Mouse (Mus musculus) heart, embryonic 14.5 days (tissue): Measurements from ENCODE around the gene Ift43. TPM values are rescaled to one million over a fixed set of nuclear protein-coding genes. Genes with fewer than 3 reads are reported as not detected.

ENCODE experiments used
- ATAC-seq: fragments of 200-750 bp; cut with Nextera tagmentation; 2 replicates; pipeline ENCODE4 v1.8.0; 2017; ENCODE audit warnings: low read depth, moderate TSS enrichment; ENCODE audit not compliant: insufficient number of reproducible peaks, insufficient read depth, low FRiP score
- H3K27ac ChIP-seq, 2 experiments: fragments of 200-500 bp in 1 of 2; fragments of 300-500 bp in 1 of 2; sonication (generic) in 1 of 2; replicated peaks in 1 of 2; 2 replicates each; pipeline ENCODE4 v1.5.1; 2012 to 2014; ENCODE audit warnings: low read depth in 2 of 2, low read length in 2 of 2, control low read depth in 1 of 2, mild to moderate bottlenecking in 1 of 2, mixed read lengths in 1 of 2; ENCODE audit not compliant: control insufficient read depth in 1 of 2, insufficient read depth in 1 of 2
- H3K27me3 ChIP-seq: fragments of 300-500 bp; sonication (generic); 2 replicates; pipeline ENCODE4 v1.6.1; 2014; ENCODE audit warnings: mild to moderate bottlenecking, low read length, control low read depth; ENCODE audit not compliant: control insufficient read depth, insufficient read depth
- H3K36me3 ChIP-seq: fragments of 300-500 bp; sonication (generic); 2 replicates; pipeline ENCODE4 v1.6.1; 2014; ENCODE audit warnings: mild to moderate bottlenecking, control low read depth, low read length, mixed read lengths; ENCODE audit not compliant: control insufficient read depth, insufficient read depth
- H3K4me1 ChIP-seq, 2 experiments: fragments of 200-500 bp in 1 of 2; fragments of 300-500 bp in 1 of 2; sonication (generic) in 1 of 2; 2 replicates each; pipeline ENCODE4 v1.6.1; 2012 to 2014; ENCODE audit warnings: low read length in 2 of 2, control low read depth in 1 of 2, mixed read lengths in 1 of 2; ENCODE audit not compliant: control insufficient read depth in 2 of 2, insufficient read depth in 2 of 2
- H3K4me2 ChIP-seq: fragments of 300-500 bp; sonication (generic); 2 replicates; pipeline ENCODE4 v1.6.1; 2014; ENCODE audit warnings: mild to moderate bottlenecking, low read length
- H3K4me3 ChIP-seq, 2 experiments: fragments of 200-500 bp in 1 of 2; fragments of 300-500 bp in 1 of 2; sonication (generic) in 1 of 2; 2 replicates each; pipeline ENCODE4 v1.5.1; 2012 to 2014; ENCODE audit warnings: low read length in 2 of 2, mild to moderate bottlenecking in 2 of 2, control low read depth in 1 of 2, low read depth in 1 of 2, moderate library complexity in 1 of 2; ENCODE audit not compliant: control insufficient read depth in 1 of 2, insufficient read depth in 1 of 2
- H3K9ac ChIP-seq: fragments of 300-500 bp; sonication (generic); 2 replicates; pipeline ENCODE4 v1.6.1; 2014; ENCODE audit warnings: mild to moderate bottlenecking, low read length
- H3K9me3 ChIP-seq: fragments of 300-500 bp; sonication (generic); 2 replicates; pipeline ENCODE4 v1.6.1; 2016; ENCODE audit warnings: low read length, control low read depth; ENCODE audit not compliant: control insufficient read depth
- WGBS: fragments of 180-500 bp; shearing (Covaris S2); extraction: QIAGEN DNeasy Blood & Tissue Kit; methylation state at CpG from one replicate; pipeline ENCODE4 v1.1.7; 2014; 5-methylcytosine and 5-hydroxymethylcytosine counted together
- polyA plus RNA-seq: library from polyadenylated mRNA; unstranded; fragments of >200 nt; fragmentation: Nextera tagmentation; extraction: Ambion mirVana; gene quantifications from 2 replicates; pipeline ENCODE4 v1.2.1, GENCODE M21; 2014

Ift43 gene
- polyA plus RNA-seq, 1 experiment from 2014 or later, result 142 TPM

GRCm38 (mm10) chr12:86182414-86182813 is 100.1 kb downstream of the Ift43 start:
- 86% methylated on average over 1 of the region's 1 CpGs for WGBS
- Histone ChIP-seq H3K4me2 (no peak overlapping the region), H3K9ac (no peak overlapping the region), H3K4me3 (no peak overlapping the region), H3K9me3 (no peaks in the 10 kb centered on the region), H3K36me3 (no peaks in the 10 kb centered on the region), H3K27me3 (no peaks in the 10 kb centered on the region), H3K4me1 (peaks cover 2 to 4% of the 10 kb centered on the region in 2 experiments; a peak in 2 of 4 replicates), H3K27ac (no peak overlapping the region)
- no peak for ATAC-seq

GRCm38 (mm10) chr12:86188161-86188560 is 105.8 kb downstream of the Ift43 start:
- Histone ChIP-seq H3K4me2 (no peak overlapping the region), H3K4me1 (peaks cover 8 to 19% of the 10 kb centered on the region in 2 experiments), H3K4me3 (no peak overlapping the region), H3K36me3 (no peaks in the 10 kb centered on the region), H3K9ac (no peak overlapping the region), H3K9me3 (no peaks in the 10 kb centered on the region), H3K27me3 (no peaks in the 10 kb centered on the region), H3K27ac (no peak overlapping the region)
- ATAC-seq, result no peak
- WGBS, result 68% methylated on average over 5 of the region's 5 CpGs

GRCm38 (mm10) chr12:86189601-86190323 is 107.4 kb downstream of the Ift43 start:
- Histone ChIP-seq H3K9ac (no peak overlapping the region), H3K9me3 (no peaks in the 10 kb centered on the region), H3K36me3 (no peaks in the 10 kb centered on the region), H3K4me1 (peaks cover 8 to 19% of the 10 kb centered on the region in 2 experiments), H3K4me2 (peak overlapping the region; percentile 34; the same call in 1 of the 2 replicates), H3K4me3 (no peak overlapping the region), H3K27ac (no peak overlapping the region), H3K27me3 (no peaks in the 10 kb centered on the region)
- ATAC-seq, result no peak
- 13% methylated on average over 19 of the region's 19 CpGs for WGBS

GRCm38 (mm10) chr12:86192036-86192449 is 109.7 kb downstream of the Ift43 start:
- peak overlapping the region; percentile 45 for H3K4me2 ChIP-seq
- no peak overlapping the region; a peak in 1 of 4 replicates for H3K4me3 ChIP-seq
- H3K9me3 ChIP-seq, result no peaks in the 10 kb centered on the region
- peaks cover 8 to 19% of the 10 kb centered on the region in 2 experiments for H3K4me1 ChIP-seq
- no peak overlapping the region for H3K27ac ChIP-seq
- H3K27me3 ChIP-seq, result no peaks in the 10 kb centered on the region
- H3K9ac ChIP-seq, result no peak overlapping the region
- ATAC-seq, result no peak
- H3K36me3 ChIP-seq, result no peaks in the 10 kb centered on the region
- 36% methylated on average over 15 of the region's 15 CpGs for WGBS

DNA sequence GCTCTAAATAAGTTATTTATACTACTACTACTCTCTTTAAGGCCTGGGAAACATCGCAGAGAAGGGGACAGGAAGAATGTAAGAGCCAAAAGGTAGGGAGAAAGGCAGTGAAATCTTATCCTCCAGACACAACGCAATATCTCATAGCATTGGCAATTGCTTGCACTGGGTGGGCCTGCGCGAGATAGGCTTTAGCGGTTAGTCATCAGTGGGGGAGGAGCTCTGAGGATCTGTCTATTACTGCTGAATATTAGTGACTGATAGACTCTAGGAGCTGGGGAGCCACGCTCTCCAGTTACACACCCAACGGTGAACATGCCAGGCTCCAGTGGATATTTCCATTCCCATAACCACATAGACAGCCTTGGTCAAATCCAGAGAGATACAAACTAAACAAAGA is 114.6 kb downstream of the Ift43 start:
- Histone ChIP-seq H3K27me3 (no peaks in the 10 kb centered on the region), H3K4me2 (no peak overlapping the region), H3K4me1 (peaks cover 4 to 7% of the 10 kb centered on the region in 2 experiments; a peak in 2 of 4 replicates), H3K36me3 (no peaks in the 10 kb centered on the region), H3K4me3 (no peak overlapping the region), H3K9me3 (no peaks in the 10 kb centered on the region), H3K9ac (no peak overlapping the region), H3K27ac (no peak overlapping the region)
- ATAC-seq, result no peak
- 78% methylated on average over 7 of the region's 7 CpGs for WGBS

- ATAC-seq, result no peak
- 0 out of 2 replicates have a peak, but pooled peaks cover 2% of the 10 kb centered on the region for H3K9me3 ChIP-seq
- no peak overlapping the region for H3K27ac ChIP-seq
- H3K4me3 ChIP-seq, result no peak overlapping the region
- H3K4me2 ChIP-seq, result no peak overlapping the region
- 34% methylated on average over 8 of the region's 8 CpGs for WGBS
- no peak overlapping the region for H3K9ac ChIP-seq
- no peaks in the 10 kb centered on the region for H3K27me3 ChIP-seq
- H3K36me3 ChIP-seq, result no peaks in the 10 kb centered on the region
- no peaks in the 10 kb centered on the region for H3K4me1 ChIP-seq
Measured at GRCm38 (mm10) chr12:86203443-86204057, 121.2 kb downstream of the Ift43 start.

DNA sequence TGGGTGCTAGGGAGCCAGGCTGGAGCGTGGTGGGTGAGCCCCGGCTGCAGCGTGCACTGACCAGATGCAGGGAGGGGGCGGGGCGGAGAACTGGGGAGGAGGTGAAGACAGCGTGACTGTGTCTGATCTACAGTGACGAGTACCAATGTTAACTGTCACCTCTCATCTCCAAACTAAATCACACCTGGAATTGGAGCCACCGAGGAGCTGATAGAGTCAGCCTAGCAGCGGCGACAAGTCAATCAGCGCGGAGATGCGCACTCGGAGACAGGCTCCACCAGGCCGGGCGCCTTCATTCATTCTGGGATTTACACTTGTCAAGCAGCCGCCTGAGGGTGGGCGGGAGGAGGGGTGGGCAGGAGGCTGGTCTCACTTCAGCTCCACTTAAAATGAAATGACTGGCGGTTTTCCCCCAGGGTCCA is 128.8 kb downstream of the Ift43 start:
- WGBS, result 1% methylated on average over 19 of the region's 19 CpGs
- Histone ChIP-seq H3K9me3 (no peaks in the 10 kb centered on the region), H3K4me1 (no peaks in the 10 kb centered on the region), H3K4me2 (no peak overlapping the region), H3K4me3 (no peak overlapping the region; a peak in 1 of 4 replicates), H3K27me3 (peaks cover 58% of the 10 kb centered on the region), H3K27ac (no peak overlapping the region), H3K36me3 (no peaks in the 10 kb centered on the region), H3K9ac (no peak overlapping the region)
- no peak for ATAC-seq
